Mouse (Mus musculus) intestine, postnatal 0 days (tissue): ENCODE data around the gene Iqce. TPM values are rescaled to one million over a fixed set of nuclear protein-coding genes. Genes with fewer than 3 reads are reported as not detected.

Experiments
- ATAC-seq: fragments of 200-750 bp; cut with Nextera tagmentation; 2 replicates; pipeline ENCODE4 v1.8.0; 2017; ENCODE audit warnings: mild to moderate bottlenecking, moderate TSS enrichment, moderate library complexity
- H3K27ac ChIP-seq: fragments of 300-500 bp; sonication (generic); 2 replicates; pipeline ENCODE4 v1.5.1; 2014; ENCODE audit warnings: mild to moderate bottlenecking, low read depth, low read length, moderate library complexity
- H3K27me3 ChIP-seq: fragments of 300-500 bp; sonication (generic); replicated peaks from 2 replicates; pipeline ENCODE4 v1.6.1; 2014; ENCODE audit warnings: low read length, mixed read lengths; ENCODE audit not compliant: control insufficient read depth, insufficient read depth
- H3K36me3 ChIP-seq: fragments of 300-500 bp; sonication (generic); 2 replicates; pipeline ENCODE4 v1.6.1; 2014; ENCODE audit warnings: mild to moderate bottlenecking, moderate library complexity; ENCODE audit not compliant: control insufficient read depth, insufficient read depth
- H3K4me1 ChIP-seq: fragments of 300-500 bp; sonication (generic); replicated peaks from 2 replicates; pipeline ENCODE4 v1.6.1; 2014; ENCODE audit warnings: antibody characterized with exemption, low read length, mixed read lengths; ENCODE audit not compliant: control insufficient read depth, insufficient read depth
- H3K4me2 ChIP-seq: fragments of 300-500 bp; sonication (generic); replicated peaks from 2 replicates; pipeline ENCODE4 v1.6.1; 2014; ENCODE audit warnings: low read depth, mild to moderate bottlenecking, moderate library complexity
- H3K4me3 ChIP-seq: fragments of 300-500 bp; sonication (generic); 2 replicates; pipeline ENCODE4 v1.5.1; 2014; ENCODE audit warnings: low read depth, low read length
- H3K9ac ChIP-seq: fragments of 300-500 bp; sonication (generic); 2 replicates; pipeline ENCODE4 v1.6.1; 2014; ENCODE audit warnings: mild to moderate bottlenecking, low read depth, low read length
- H3K9me3 ChIP-seq: fragments of 300-500 bp; sonication (generic); 2 replicates; pipeline ENCODE4 v1.6.1; 2016; ENCODE audit warnings: mixed run types; ENCODE audit not compliant: control insufficient read depth
- CTCF ChIP-seq: sonication (generic); IDR thresholded peaks from 2 replicates; pipeline ENCODE4 v1.5.1; 2016; ENCODE audit warnings: low read depth, mild to moderate bottlenecking, control low read depth, antibody characterized with exemption, moderate library complexity
- WGBS: fragments of 180-500 bp; shearing (Covaris S2); extraction: QIAGEN DNeasy Blood & Tissue Kit; methylation state at CpG from one replicate; pipeline ENCODE4 v1.1.7; 2014; 5-methylcytosine and 5-hydroxymethylcytosine counted together
- polyA plus RNA-seq: library from polyadenylated mRNA; unstranded; fragments of >200 nt; fragmentation: Nextera tagmentation; extraction: Ambion mirVana; gene quantifications from 2 replicates; pipeline ENCODE4 v1.2.1, GENCODE M21; 2015

The Iqce gene
- polyA plus RNA-seq, 1 experiment from 2014 or later, result 5.7 TPM

DNA sequence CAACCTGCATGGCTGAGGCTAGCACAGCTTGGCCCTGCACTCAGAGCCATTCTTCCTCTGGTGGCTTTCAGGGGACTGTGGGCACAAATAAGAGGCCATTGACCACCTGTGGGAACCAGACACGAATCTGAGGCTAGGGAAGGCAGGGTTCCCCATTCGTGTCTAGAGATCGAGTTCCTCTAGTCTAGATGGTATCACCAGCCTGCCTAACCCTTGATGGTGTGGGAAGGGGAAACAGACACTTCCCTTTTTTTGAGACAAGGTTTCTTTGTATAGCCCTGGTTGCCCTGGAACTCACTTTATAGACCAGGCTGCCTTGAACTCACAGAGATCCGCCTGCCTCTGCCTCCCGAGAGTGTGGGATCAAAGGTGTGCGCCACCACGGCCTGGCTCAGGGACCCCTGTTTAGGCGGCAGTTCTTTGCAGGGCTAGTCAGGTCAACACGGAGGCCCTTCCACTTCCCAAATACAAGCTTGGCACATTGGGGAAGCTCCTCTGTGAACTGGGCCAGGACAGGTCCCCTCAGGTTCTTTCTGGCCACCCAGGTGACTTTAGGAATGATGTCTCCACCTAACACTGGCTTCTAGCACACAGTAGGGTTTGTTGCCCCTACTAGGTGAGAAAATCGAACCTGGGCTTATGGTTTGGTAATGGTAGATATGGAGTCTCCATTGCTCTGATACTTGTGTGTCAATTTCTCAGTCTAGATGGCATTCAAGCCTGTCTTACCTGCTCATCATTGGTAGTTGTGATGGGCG lies 29.0 kb upstream of the Iqce start:
- Histone ChIP-seq H3K4me3 (no peak overlapping the region), H3K4me1 (no peaks in the 10 kb centered on the region), H3K27me3 (peaks cover 9% of the 10 kb centered on the region), H3K36me3 (no peaks in the 10 kb centered on the region), H3K9me3 (no peaks in the 10 kb centered on the region), H3K4me2 (no peak overlapping the region), H3K9ac (no peak overlapping the region), H3K27ac (no peak overlapping the region)
- 85% methylated on average over 11 of the region's 11 CpGs for WGBS
- no peak for ATAC-seq
- TF ChIP-seq CTCF, result no peak

DNA sequence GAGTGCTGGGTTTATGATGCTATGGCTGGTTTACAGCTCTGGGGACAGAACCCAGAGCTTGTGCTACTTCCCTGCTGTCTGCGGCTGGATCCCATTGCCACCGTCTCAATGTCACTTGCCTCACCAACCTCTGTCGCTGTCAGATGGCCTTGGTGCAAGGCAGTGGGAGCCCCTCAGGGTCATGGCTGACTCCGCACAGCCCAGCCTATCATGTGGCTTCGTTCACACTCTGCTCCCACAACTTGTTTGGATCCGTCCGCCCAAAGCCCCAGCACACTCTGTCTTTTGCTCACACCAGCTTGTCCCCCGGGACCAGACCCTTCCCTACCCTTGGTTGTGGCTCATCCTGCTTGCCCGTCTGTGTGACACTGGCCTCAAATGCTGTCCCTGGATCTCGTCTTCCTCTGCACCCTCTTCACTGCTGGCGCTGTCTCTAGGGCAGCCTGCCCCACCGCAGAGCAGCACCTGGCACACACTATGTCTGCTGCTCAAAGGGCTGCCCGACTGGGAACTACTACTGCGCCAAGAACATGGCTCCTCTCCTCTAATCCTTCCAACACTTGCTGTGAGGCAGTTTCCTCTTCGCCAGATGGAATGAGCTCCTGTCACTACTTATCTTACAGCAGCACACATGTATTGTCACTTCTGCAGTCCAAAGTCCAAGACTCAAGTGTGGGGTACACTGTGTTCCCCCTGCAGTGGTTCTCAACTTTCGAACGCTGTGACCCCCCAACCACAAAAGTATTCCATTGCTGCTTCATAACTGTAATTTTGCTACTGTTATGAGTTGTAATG lies 25.0 kb upstream of the Iqce start:
- 78% methylated on average over 17 of the region's 17 CpGs for WGBS
- Histone ChIP-seq H3K4me1 (no peaks in the 10 kb centered on the region), H3K4me3 (no peak overlapping the region), H3K9me3 (no peaks in the 10 kb centered on the region), H3K9ac (no peak overlapping the region), H3K36me3 (no peaks in the 10 kb centered on the region), H3K27ac (no peak overlapping the region), H3K27me3 (no peaks in the 10 kb centered on the region), H3K4me2 (no peak overlapping the region)
- no peak for ATAC-seq
- TF ChIP-seq CTCF, result no peak

DNA sequence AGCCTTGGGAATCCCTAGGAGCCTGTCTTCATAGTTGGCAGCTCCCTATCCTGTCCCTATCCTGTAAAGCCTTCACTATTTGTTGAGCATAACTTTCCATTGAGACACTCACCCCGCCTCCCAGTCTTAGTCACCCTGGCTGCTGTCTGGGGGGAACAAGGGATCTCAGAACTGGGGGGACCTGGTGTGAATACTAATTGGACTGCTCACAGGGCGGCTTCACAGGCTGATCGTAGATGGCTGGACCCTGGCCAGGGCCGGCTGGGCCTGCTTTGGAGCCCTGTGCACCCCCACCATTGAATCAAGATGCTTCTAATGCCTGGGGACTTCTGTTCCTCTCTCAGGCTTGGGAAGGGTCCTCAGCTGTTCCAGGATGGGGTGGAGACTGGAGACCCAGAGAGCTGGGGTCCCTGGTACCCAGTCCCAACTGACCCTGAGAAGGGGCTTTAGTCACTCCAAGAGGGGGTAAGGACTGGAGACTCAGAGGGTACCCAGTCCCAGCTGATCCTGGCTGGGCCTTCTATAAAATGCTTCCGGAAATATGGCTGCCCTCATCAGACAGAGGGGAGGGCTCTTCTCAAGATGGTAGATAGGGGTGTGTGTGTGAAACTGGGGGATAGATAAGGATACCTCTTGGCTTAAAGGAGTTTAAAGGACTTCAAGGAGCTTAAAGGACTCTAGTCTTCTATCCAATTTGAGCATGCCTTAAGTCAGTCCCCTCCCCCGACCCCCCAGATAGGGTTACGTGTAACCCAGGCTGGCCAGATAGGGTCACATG lies 24.1 kb upstream of the Iqce start:
- H3K4me1 ChIP-seq, result no peaks in the 10 kb centered on the region
- H3K4me2 ChIP-seq, result no peak overlapping the region
- no peak overlapping the region for H3K4me3 ChIP-seq
- no peaks in the 10 kb centered on the region for H3K36me3 ChIP-seq
- 86% methylated on average over 7 of the region's 7 CpGs for WGBS
- no peak for ATAC-seq
- H3K9ac ChIP-seq, result no peak overlapping the region
- H3K27ac ChIP-seq, result no peak overlapping the region
- H3K27me3 ChIP-seq, result no peaks in the 10 kb centered on the region
- no peaks in the 10 kb centered on the region for H3K9me3 ChIP-seq
- no peak for TF ChIP-seq CTCF

DNA sequence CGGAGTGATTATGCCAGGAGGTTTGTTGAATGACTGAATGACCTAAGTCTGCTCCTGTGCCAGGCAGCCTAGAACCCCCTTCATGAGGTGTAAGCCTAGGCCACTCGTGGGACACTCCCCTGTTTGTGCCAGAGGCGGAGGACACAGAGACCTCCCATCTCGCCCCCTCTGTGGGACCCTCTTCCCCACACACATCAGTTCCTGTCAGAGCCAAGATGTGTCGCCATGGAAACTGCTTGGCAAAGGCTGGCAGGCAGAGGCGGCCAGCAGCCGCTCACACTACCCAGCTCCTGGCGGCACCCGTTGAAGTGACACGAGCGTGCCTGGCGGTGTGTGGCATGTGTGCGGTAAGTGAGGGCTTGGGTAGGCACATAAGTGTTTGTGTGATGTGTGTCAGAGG lies 21.6 kb upstream of the Iqce start, which contains the start of gene Amz1:
Amz1 (plus strand) TSS at position 306 of the 400 bp plus-strand sequence.
- Histone ChIP-seq H3K9me3 (no peaks in the 10 kb centered on the region), H3K27me3 (no peaks in the 10 kb centered on the region), H3K36me3 (peaks cover 9% of the 10 kb centered on the region), H3K9ac (no peak within 1 kb of the TSS), H3K4me3 (no peak within 1 kb of the TSS), H3K4me1 (no peaks in the 10 kb centered on the region), H3K27ac (no peak within 1 kb of the TSS), H3K4me2 (no peak within 1 kb of the TSS)
- WGBS, result 81% methylated on average over 13 of the region's 13 CpGs
- no peak for ATAC-seq
- TF ChIP-seq CTCF, result no peak

DNA sequence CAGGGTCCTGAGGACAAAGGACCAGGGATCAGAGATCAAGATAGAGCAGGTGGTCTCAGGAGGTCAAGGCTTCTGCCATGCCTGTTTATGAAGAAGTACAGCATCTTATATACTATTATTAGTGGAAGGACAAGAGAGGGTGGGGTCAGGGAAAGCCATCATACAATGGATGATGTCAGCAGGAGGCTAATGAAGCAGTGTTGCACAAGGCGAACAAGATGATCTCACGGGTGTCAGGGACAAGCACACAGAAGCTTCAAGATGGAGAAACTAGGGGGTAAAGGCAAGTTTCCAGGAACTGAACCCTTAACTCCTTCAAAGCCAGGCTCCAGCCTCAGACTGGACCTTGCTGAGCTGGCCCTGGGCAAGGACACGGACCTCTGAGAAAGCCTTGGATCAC lies 19.9 kb upstream of the Iqce start:
- 70% methylated on average over 3 of the region's 3 CpGs for WGBS
- Histone ChIP-seq H3K9ac (no peak overlapping the region), H3K4me2 (no peak overlapping the region), H3K4me3 (no peak overlapping the region), H3K9me3 (no peaks in the 10 kb centered on the region), H3K36me3 (peaks cover 26% of the 10 kb centered on the region), H3K27me3 (no peaks in the 10 kb centered on the region), H3K27ac (no peak overlapping the region), H3K4me1 (no peaks in the 10 kb centered on the region)
- TF ChIP-seq CTCF, result no peak
- ATAC-seq, result no peak

DNA sequence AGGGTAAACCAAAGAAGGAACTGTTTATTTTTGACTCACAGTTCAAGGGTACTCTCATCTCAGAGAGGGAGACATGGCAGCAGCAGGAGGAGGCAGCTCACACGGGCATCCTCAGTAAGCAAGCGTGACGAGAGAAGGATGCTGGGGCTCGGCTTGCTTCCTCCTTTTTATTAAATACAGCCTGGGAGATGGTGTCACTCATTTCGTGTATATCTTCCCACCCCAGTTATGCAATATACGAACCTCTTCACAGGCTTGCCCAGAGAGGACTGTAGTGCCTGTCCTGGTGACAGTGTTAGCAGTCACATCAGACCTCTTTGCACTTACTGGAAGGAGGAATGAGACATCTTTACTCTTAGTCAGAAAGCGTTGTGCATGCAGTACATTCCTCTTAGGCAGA lies 18.6 kb upstream of the Iqce start:
- Histone ChIP-seq H3K27ac (no peak overlapping the region), H3K9ac (no peak overlapping the region), H3K9me3 (no peaks in the 10 kb centered on the region), H3K36me3 (peaks cover 39% of the 10 kb centered on the region), H3K4me2 (no peak overlapping the region), H3K4me1 (no peaks in the 10 kb centered on the region), H3K4me3 (no peak overlapping the region), H3K27me3 (no peaks in the 10 kb centered on the region)
- WGBS, result 72% methylated on average over 7 of the region's 7 CpGs
- no peak for TF ChIP-seq CTCF
- ATAC-seq, result no peak
